Mouse (Mus musculus) ES-E14 (cell line): Measurements from ENCODE around the gene Krt2.

Experiments used
- CHD2 ChIP-seq: IDR thresholded peaks from 2 replicates; pipeline ENCODE4 v1.6.1; 2014; ENCODE audit warnings: mild to moderate bottlenecking, low read depth, low read length, inconsistent platforms
- ZNF384 ChIP-seq: IDR thresholded peaks from 2 replicates; pipeline ENCODE4 v1.6.1; 2012; ENCODE audit warnings: low read depth, low read length, inconsistent platforms

- TF ChIP-seq CHD2 (no peak), ZNF384 (no peak)
These were observed 15.6 kb downstream of the Krt2 start, which contains the start of gene Krt73 for GRCm38 (mm10) chr15:101802296-101802835.
